Mouse (Mus musculus) myocyte (in vitro differentiated cells): ENCODE data around the gene Parp6.

Experiments
- MAX ChIP-seq: IDR thresholded peaks from one replicate; pipeline ENCODE4 v1.6.1; 2011; ENCODE audit warnings: low read depth, mild to moderate bottlenecking, control low read depth
- MYOG ChIP-seq, 3 experiments: IDR thresholded peaks; one replicate each; pipeline ENCODE4 v1.6.1; 2011; ENCODE audit warnings: control low read depth in 2 of 3, low read depth in 2 of 3, mild to moderate bottlenecking in 2 of 3; ENCODE audit not compliant: insufficient read length in 2 of 3, control insufficient read depth in 1 of 3, insufficient read depth in 1 of 3
- POLR2A ChIP-seq: IDR thresholded peaks from one replicate; pipeline ENCODE4 v1.6.1; 2011; ENCODE audit warnings: low read depth, mild to moderate bottlenecking, control low read depth, moderate library complexity; ENCODE audit not compliant: insufficient read length
- SRF ChIP-seq: IDR thresholded peaks from one replicate; pipeline ENCODE4 v1.6.1; 2011; ENCODE audit warnings: low read depth; ENCODE audit not compliant: control insufficient read depth, insufficient read length
- TCF3 ChIP-seq: IDR thresholded peaks from one replicate; pipeline ENCODE4 v1.6.1; 2011; ENCODE audit warnings: low read depth, control low read depth; ENCODE audit not compliant: insufficient read length
- USF1 ChIP-seq: IDR thresholded peaks from one replicate; pipeline ENCODE4 v1.6.1; 2011; ENCODE audit warnings: low read depth, mild to moderate bottlenecking, control low read depth, moderate library complexity

DNA sequence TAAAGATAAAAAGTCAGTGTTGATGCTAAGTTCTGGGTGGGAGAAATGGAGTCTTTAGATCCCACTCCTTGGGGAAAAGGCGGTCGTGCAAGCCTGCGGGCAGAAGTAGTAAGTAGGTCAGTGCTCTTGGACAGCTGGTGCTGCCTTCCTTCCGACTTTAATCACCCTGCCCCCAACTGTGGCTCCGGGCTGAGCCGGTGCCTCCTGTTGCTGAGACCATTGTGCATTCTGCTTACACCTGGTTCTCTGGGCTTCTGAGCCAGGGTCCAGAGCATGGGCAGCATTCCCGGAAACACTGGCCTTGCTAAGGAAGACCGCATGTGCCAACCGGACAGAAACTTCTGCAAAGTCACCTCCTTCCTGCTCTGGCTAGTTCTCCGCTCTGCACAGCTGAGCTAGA is 43.3 kb downstream of the Parp6 start:
- TF ChIP-seq MYOG (IDR thresholded peaks at IDR 0.05; ENCODE audit: control insufficient read depth in 1 of 3, insufficient read depth in 1 of 3, insufficient read length in 2 of 3, low read depth in 2 of 3) (peak in 2 of 3 experiments; percentile 64 to 89), MAX (no peak), USF1 (no peak), SRF (peak; percentile 26), POLR2A (no peak), TCF3 (no peak)
